Mouse (Mus musculus) lung, adult 2 months (tissue): ENCODE data around the gene Ccsap.

Experiments
- CTCF ChIP-seq: fragments of 200-500 bp; IDR thresholded peaks from 2 replicates; pipeline ENCODE4 v1.5.1; 2011; ENCODE audit warnings: mild to moderate bottlenecking, low read length, control low read depth; ENCODE audit not compliant: insufficient read depth
- POLR2A ChIP-seq: fragments of 200-500 bp; IDR thresholded peaks from 2 replicates; pipeline ENCODE4 v1.6.1; 2011; ENCODE audit warnings: low read depth, mild to moderate bottlenecking, control low read depth, low read length, borderline replicate concordance; ENCODE audit errors: extremely low read depth

- no peak for TF ChIP-seq CTCF
- no peak for TF ChIP-seq POLR2A
These were observed 39.2 kb downstream of the Ccsap start for GRCm38 (mm10) chr8:123820780-123821179.
